10 mouse cellular contexts compared by ENCODE assay signal in the genomic region with DNA sequence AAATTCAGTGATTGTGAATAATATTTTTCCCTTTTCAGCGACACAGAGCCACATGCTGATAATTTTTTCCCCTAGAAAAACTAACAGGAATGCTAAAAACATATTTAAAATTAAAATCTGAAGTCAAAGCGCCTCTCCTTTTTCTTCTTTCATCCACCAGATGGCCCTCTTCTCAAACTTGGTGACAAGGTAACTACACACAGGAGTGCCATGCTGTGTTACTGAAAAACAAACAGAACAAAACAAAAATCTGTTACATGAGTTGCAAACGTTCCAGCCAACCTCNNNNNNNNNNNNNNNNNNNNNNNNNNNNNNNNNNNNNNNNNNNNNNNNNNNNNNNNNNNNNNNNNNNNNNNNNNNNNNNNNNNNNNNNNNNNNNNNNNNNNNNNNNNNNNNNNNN.
DNase-seq lines count a peak whose midpoint lies in the region.
"Had no signal": no experiment of that assay in that cellular context is flagged by ENCODE, and none has a peak within 500 bp of the region (broad histone marks: within the 10 kb centered on the region; RNA-seq: fewer than 3 reads in every experiment).

No protein-coding gene starts in this region.

- DNase-seq in cerebellum, adult 18-20 months, result peak; percentile 30 to 40
- DNase-seq in cerebellum, postnatal 4 days (ENCODE audit: low spot score in 2 of 2), result no peak
- peak; percentile 14 for DNase-seq in layer of hippocampus, adult 11-12 months (ENCODE audit: low spot score)
- no peak for DNase-seq in layer of hippocampus, adult 9-10 months (ENCODE audit: low spot score)
- DNase-seq in 3134 (ENCODE audit: extremely low read depth, insufficient read length, low spot score), result peak; percentile 18
- peak; percentile 14 to 44 for DNase-seq in cerebellum, postnatal 36 days
- DNase-seq in c-Kit-positive CD71-positive TER-119-positive erythroid progenitor cells, embryonic 14.5 days (ENCODE audit: low spot score), result no peak
- DNase-seq in thymus, postnatal 36 days, result no peak
- DNase-seq: adrenal gland, postnatal 25 days; thymus, postnatal 4 days had no signal

Comparison
In these comparisons a context has a peak if more than half of its experiments do, and no peak if none do; other contexts are left out.
1. DNase-seq: peak in cerebellum, adult 18-20 months (2 of 2), layer of hippocampus, adult 11-12 months (single experiment), 3134 (single experiment) and cerebellum, postnatal 36 days (2 of 2); none in cerebellum, postnatal 4 days (0 of 2), layer of hippocampus, adult 9-10 months (single experiment), c-Kit-positive CD71-positive TER-119-positive erythroid progenitor cells, embryonic 14.5 days (single experiment) and thymus, postnatal 36 days (0 of 2).